Mouse (Mus musculus) kidney, adult 2 months (tissue): ENCODE measurements at regions not wholly inside any gene's neighbourhood (a gene's known extent, or its start where the extent isn't known, plus 50 kb on each side); places are given as distances from the start of the nearest gene placed in this dataset.

Experiments used
- CTCF ChIP-seq: fragments of 200-500 bp; conservative IDR thresholded peaks from 2 replicates; pipeline ENCODE4 v1.5.1; 2011; ENCODE audit warnings: low read depth, mild to moderate bottlenecking, control low read depth, low read length, moderate library complexity, mixed read lengths; ENCODE audit not compliant: insufficient read depth, insufficient read length
- POLR2A ChIP-seq: fragments of 200-500 bp; IDR thresholded peaks from one replicate; pipeline ENCODE4 v1.6.1; 2011; ENCODE audit warnings: low read depth, low read length, control low read depth

GRCm38 (mm10) chr12:25210597-25210996 is 113.7 kb upstream of the Id2 start:
- TF ChIP-seq CTCF (no peak), POLR2A (no peak)
